Mouse (Mus musculus): Measurements from ENCODE around the gene Col13a1.

DNA sequence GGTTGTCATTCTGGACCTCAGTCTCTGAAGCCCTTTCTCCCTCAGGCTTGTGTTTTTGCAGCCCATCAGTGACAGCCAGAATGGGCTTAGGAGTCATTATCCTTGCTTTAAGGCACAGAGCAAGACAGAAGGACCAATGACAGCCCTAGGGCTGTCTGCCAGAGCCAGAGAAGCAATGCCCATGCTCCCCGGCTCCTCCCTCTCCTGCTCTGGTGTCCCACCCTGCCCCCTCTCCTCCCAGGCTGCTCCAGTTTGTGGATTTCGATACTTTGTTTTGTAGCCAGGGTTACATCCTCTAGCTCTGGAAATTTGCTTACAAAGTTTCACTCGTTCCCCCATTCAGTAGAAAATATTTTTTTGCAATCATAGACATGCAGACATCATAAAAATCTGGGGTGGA, 69.9 kb downstream of the Col13a1 start:
- no peak for TF ChIP-seq POLR2A (IDR thresholded peaks at IDR 0.05; ENCODE audit: extremely low read depth, insufficient read depth, low read length)
- TF ChIP-seq CTCF (IDR thresholded peaks at IDR 0.05; ENCODE audit: extremely low read depth, insufficient read depth, low read length) = no peak

All from cortical plate, adult 2 months (tissue).